Mouse (Mus musculus) v-Abl transformed pro-B cells (cell line): ENCODE measurements at regions not wholly inside any gene's neighbourhood (a gene's known extent, or its start where the extent isn't known, plus 50 kb on each side); places are given as distances from the start of the nearest gene placed in this dataset.

Experiments
- in situ Hi-C, 2 experiments: fragments of 400-800 bp; cut with MboI; formaldehyde crosslinking; loops; one replicate each; pipeline ENCODE4 v1.15.1; 2025; ENCODE audit not compliant: unreplicated experiment in 2 of 2

GRCm38 (mm10) chr9:83326437-83327086 is 114.4 kb downstream of the Lca5 start:
- in situ Hi-C loops: no loop called here

- in situ Hi-C loops: no loop called here
Observed at GRCm38 (mm10) chr9:83325910-83326309, 115.0 kb downstream of the Lca5 start.

- in situ Hi-C loops: no loop called here
Observed at GRCm38 (mm10) chr9:83324336-83324735, 116.6 kb downstream of the Lca5 start.

GRCm38 (mm10) chr9:83322991-83323583 is 117.8 kb downstream of the Lca5 start:
- in situ Hi-C loops: no loop called here

- in situ Hi-C loops: no loop called here
Observed at GRCm38 (mm10) chr9:83321793-83322192, 119.1 kb downstream of the Lca5 start.

GRCm38 (mm10) chr9:83320834-83321233 is 120.1 kb downstream of the Lca5 start:
- in situ Hi-C loops: no loop called here

- in situ Hi-C loops: no loop called here
Observed at GRCm38 (mm10) chr9:83316818-83317162, 124.1 kb downstream of the Lca5 start.

GRCm38 (mm10) chr9:83315941-83316817 is 124.7 kb downstream of the Lca5 start:
- in situ Hi-C loops: no loop called here

GRCm38 (mm10) chr9:83308771-83309170 is 132.2 kb downstream of the Lca5 start:
- in situ Hi-C loops: no loop called here

GRCm38 (mm10) chr9:83308092-83308491 is 132.8 kb downstream of the Lca5 start:
- in situ Hi-C loops: no loop called here

- in situ Hi-C loops: no loop called here
Observed at GRCm38 (mm10) chr9:83307349-83307938, 133.5 kb downstream of the Lca5 start.

- in situ Hi-C loops: no loop called here
Observed at GRCm38 (mm10) chr9:83304925-83305324, 136.0 kb downstream of the Lca5 start.

GRCm38 (mm10) chr9:83300500-83300899 is 140.4 kb downstream of the Lca5 start:
- in situ Hi-C loops: no loop called here

- in situ Hi-C loops: no loop called here
Observed at GRCm38 (mm10) chr9:83300044-83300443, 140.9 kb downstream of the Lca5 start.

- in situ Hi-C loops: no loop called here
Observed at GRCm38 (mm10) chr9:83299623-83300022, 141.3 kb downstream of the Lca5 start.

GRCm38 (mm10) chr9:83295453-83295852 is 145.5 kb downstream of the Lca5 start:
- in situ Hi-C loops: no loop called here

GRCm38 (mm10) chr9:83294441-83294840 is 146.5 kb downstream of the Lca5 start:
- in situ Hi-C loops: no loop called here

- in situ Hi-C loops: no loop called here
Observed at GRCm38 (mm10) chr9:83284097-83284496, 137.6 kb upstream of the Hmgn3 start.

- in situ Hi-C loops: no loop called here
Observed at GRCm38 (mm10) chr9:83283662-83284061, 137.2 kb upstream of the Hmgn3 start.

GRCm38 (mm10) chr9:83283249-83283648 is 136.8 kb upstream of the Hmgn3 start:
- in situ Hi-C loops: no loop called here

GRCm38 (mm10) chr9:83277791-83278190 is 131.3 kb upstream of the Hmgn3 start:
- in situ Hi-C loops: loop anchor here (10.0 kb wide), 3 partner anchors 87 to 413 kb away; partner anchors contain the start of gene Lca5 (in 1 of the 2)
